Mouse (Mus musculus): Measurements from ENCODE around the gene Mlph.

DNA sequence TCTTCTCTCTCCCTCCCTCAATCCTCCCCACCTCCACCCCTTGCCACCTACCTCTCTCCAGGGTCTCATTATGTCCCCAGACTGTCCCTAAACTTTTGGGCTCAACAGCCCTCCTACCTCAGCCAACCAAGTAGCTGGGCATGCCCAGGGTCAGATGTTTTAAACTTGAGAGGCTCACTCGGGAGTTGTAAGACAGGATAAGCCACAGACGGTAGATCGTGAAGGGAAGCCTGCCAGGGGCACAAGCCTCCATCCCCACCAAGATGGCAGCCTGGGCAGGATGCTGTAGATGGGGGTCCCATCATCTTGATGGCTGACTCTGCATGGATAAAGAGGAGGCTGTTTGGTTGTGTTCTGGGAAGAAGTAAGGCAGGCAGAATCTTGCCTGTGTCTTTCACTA is 12.1 kb upstream of the Mlph start:
- TF ChIP-seq CTCF (IDR thresholded peaks at IDR 0.05; ENCODE audit: extremely low read depth, insufficient read depth, low read length) (no peak), POLR2A (IDR thresholded peaks at IDR 0.05; ENCODE audit: extremely low read depth, insufficient read depth, low read length) (no peak)
